Mouse (Mus musculus) adrenal gland, adult (tissue): ENCODE results near the gene Aifm2.
A peak's percentile ranks its signal among the peaks of the same experiment; 100 is the strongest.

Experiments
- DNase-seq, 2 experiments: peaks; one replicate each; pipeline ENCODE4 v3.0.0; 2022 to 2023; ENCODE audit warnings: low spot score in 1 of 2; ENCODE audit not compliant: inconsistent age in 2 of 2

The Aifm2 gene

DNA sequence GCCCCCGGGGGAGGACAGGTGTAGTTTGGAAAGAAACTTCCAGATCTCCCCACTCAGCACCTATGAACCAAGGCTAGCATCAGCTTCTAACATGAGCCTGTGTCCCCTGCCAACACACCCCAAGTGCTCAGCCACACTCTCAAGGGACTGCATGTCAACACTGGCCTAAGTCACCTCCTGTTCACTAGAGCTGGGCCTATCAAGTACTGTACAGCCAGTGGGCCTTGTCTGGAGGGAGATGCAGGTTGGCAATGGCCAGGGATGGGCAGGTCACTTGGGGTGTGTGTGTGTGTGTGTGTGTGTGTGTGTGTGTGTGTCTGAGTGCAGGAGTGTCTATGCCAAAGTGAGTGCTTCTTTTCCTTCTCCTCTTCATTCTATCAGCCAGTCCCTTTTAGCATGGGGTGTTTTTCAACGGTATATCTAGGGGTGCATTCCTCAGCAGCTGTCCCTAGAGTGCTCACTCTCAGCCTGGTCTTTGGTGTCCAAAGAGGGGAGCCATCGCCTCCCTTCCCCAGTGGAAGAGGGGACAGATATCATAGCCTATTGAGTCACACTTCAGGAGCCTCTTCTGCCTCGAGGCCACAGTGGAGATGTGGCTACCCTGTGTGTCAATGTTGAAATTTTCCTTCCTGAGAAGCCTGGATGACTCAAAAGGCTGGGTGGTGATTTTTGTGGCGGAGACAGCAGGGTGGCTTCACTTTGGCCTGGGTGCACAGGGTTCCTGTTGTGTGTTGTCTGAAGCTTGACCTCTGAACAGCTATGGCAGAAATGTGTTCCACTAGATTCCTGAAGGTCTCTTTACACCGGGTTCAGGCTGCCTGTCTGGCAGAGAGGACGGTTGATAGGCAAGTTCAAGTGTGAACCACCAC, 1.2 kb downstream of the Aifm2 start:
- peak; percentile 75 to 91 for DNase-seq

DNA sequence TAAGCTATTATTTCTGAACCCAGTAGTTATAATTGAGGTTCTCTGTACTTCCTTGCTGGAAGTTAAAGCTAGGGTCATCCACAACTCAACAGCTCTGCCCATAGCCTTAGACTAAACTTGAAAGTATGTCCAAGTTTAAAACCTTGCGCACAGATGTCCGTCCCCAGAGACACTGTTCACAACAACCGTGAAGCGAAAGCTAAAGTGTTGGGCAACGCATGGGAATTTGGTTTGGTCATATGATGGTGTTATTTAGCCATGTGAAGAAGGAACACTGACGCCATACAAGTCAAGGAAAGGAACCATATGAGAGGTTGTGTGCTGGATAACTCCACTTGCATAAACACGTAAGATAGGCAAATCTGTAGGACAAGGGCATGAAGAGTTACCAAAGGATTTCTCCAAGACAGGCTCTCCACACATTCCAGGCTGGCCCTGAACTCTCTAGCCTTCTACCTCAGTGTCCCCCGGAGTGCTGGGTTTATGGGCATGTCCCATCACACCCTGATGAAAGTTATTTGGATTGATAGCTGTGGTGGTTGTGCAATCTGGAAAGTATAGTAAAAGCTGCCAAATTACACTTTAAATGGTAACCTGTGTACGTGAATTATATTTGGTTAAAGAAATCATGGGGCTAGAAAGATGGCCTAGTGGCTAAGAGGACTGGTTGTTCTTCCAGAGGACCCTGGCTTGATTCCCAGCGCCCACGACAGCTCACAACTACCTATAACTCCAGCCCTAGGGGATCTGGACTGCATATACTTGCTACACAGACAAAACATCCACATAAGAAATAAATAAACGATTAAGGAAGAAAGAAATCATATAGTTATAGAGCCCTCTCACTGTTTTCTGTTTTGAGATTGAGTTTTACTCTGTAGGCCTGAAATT, 2.6 kb downstream of the Aifm2 start:
- peak in 1 of 2 experiments; percentile 67 for DNase-seq

DNA sequence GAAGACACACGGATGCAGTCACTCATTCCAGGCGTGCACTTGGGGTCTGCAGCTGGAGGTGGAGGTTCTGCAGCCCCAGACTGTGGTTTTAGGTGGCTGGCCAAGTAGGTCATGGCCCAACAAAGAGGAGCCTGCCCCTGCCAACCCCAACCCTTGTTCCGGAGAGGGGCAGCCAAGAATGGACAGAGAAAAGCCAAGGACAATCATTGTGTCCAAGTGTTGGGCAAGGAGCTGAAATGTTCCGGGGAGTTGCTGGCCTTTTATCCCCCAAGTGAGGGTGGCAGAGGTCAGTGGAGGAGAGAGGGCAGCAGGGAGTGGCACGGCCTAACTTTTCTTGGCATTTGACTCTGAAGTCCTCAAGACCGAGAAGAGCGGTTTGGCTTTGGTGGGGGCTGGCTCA, 5.3 kb downstream of the Aifm2 start:
- DNase-seq = peak; percentile 73 to 91

DNA sequence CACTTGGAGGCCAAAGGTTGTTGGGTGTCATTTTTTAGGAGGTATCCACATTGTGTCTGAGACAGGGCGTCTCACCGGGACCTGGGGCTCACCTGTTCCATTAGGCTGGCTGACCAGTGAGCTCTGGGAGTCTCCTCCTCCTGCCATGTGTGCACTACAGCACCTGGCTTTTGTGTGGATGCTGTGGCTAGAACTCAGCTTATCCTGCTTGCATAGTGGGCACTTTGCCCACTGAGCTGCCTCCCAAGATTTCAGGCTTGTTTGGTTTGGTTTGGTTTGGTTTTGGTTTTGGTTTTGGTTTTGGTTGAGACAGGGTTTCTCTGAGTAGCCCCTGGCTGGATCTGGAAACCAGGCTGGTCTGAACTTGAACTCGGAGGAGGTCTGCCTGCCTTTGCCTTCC, 7.2 kb downstream of the Aifm2 start:
- DNase-seq = peak in 1 of 2 experiments; percentile 77

DNA sequence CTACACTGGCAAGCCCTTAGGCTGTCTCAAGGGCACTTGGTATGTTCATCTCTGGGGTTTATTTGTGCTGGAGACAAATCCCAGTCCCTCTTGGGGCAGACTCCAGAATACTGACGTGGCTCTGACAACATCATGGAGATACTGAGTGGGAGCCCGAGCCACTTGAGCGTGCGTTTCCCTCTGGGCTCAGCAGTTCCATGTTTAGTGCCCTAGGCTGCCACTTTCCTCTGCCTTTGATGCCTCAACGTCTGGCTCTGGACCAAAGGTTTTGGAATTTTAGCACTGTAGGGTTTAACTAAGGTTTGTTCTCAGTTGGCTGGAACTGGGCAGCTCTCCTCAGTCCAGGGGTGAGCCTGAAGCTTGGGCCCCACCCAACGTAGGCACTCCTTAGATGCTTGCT, 8.2 kb downstream of the Aifm2 start:
- DNase-seq = peak in 1 of 2 experiments; percentile 68

DNA sequence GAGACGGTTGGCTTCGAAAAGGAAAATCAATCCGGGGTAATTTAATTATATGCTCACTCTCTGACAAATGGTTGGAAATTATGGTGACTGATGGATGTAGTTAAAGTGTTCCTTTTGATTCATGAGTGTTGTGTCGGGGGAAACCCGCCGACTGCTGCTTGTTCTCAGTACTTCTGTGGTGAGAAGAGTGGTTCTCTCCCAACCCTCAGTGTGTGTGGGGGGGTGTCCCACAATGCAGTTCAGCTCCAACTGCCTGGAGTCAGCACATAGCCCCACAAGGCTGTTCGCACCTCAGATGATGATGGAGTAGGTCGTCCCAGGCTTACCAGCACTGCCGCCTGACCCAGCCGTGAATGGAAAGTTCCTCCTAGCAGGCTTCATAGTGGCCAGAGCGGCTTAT, 14.1 kb downstream of the Aifm2 start:
- peak in 1 of 2 experiments; percentile 42 for DNase-seq

DNA sequence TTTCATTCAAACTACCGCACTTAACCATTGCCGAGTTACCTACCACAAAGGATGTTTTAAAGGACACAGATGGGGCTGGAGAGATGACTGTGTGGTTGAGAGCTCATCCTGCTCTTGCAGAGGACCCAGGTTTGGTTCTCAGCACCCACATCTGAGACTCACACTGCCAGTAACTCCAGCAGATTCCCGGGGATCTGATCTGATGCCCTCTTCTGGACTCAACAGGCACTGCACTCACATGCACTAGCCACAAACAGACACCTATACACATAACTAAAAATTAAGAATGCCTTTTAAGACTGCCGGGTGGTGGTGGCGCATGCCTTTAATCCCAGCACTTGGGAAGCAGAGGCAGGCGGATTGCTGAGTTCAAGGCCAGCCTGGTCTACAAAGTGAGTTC, 15.1 kb downstream of the Aifm2 start:
- peak in 1 of 2 experiments; percentile 37 for DNase-seq

DNA sequence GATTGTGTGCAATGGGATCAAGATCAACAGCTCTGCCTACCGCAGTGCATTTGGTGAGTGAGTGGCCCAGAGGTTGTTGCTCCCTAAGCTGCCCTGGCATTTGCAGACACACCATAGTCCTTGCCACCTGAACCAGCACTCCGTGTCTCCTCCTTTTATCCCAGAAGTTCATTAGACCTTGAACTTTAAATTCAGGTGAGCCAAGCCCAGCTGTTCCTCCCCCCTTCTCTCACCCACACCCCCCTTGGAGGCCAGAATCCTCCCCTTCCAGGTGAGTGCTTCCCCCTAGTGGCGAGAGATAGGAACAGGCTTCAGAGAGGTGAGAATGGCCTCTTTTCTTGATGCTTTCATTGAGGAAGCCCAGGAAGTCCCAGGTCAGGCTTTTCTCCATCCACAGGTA, 19.3 kb downstream of the Aifm2 start:
- DNase-seq = peak; percentile 51 to 80

DNA sequence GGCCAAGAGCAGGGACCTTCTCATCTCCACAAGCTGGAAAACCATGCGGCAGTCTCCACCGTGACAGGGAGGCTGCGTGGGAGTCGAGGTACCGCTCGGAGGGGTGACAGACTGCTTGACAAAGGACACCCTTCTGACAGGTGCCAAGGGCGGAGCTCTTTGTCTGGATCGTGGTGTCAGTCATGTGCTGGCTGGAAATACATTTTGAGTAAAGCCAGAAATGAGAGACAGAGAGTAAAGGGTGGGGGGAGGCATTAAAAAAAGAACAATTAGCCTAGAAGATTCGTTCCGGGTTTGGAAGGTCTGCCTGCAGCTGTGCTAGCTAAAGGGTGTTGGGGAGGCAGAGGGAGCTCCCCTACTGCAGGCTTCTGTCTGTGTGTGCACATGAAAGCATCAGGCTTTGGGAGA, 21.6 kb downstream of the Aifm2 start:
- peak in 1 of 2 experiments; percentile 35 for DNase-seq

DNA sequence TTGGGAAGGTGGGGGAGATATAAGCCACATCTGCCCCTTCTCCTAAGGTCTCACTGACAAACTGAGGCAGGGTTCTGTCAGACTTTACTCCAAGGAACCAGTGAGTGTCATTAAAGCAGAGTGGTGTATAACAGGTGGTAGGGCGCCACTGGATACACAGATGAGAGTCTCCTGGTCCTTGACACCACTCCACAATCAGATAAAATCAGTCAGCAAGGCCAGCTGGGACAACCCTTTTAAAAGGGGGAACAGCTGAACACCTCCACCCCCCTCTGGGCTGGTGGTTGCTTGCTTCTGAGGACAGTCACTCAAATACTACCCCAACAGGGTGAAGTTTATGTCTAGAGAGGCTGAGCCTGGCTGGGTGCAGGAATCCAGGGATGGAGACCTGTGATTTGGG, 22.5 kb downstream of the Aifm2 start:
- peak in 1 of 2 experiments; percentile 54 for DNase-seq

DNA sequence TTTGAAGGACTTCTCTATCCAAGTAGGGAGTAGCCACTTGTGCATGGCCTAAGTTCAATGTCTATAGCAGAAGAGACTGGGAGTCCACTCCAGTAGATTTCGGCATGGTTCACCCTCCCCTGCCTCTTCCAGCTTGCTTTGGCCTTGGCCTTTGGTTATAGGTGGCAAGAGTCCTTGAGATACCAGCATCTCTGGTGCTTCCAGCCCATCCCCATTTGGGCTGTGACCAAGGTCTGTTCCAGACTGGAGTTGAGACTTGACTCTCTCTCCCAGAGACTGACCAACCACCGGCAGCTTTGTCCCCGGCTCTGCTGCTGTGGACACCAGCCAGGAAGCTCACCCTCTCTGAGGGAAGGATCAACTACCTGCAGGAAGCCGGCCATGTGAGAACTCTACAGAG, 23.1 kb downstream of the Aifm2 start:
- DNase-seq = peak; percentile 84 to 85

DNA sequence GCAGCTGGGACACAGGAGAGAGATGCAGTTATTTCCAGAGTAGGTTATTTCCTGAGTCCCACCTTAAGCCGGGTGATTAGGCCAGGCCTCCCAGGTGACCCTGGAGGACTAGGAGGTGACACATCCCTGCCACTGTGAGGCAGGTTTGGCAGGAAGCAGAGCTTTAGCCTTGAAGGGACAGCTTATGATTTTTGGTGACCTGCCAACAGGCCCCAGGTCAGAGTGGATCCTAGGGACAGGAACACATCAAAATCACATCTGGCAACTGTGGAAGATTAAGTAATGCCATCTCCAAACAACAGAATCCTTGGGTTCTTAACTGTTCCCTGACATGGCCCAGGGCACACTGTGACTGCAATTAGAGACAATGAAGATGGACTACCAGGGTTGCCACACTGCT, 26.2 kb downstream of the Aifm2 start:
- DNase-seq = peak; percentile 85 to 93

DNA sequence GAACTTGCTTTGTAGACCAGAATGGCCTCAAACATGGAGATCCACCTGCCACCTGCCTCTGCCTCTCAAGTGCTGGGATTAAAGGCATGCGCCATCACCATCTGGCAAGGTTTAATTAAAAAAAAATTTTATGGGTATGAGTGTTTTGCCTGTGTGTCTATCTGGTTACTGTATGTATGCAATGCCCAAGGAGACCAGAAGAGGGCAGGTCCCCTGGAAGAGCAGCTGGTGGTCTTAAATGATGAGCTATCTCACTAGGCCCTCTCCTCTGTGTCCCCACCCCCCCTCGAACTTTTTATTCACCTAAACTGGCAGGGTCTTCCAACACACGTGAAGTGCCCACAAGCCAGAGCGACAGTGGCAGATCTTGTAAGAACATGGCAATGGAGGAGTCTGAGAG, 26.8 kb downstream of the Aifm2 start:
- DNase-seq = peak in 1 of 2 experiments; percentile 41

DNA sequence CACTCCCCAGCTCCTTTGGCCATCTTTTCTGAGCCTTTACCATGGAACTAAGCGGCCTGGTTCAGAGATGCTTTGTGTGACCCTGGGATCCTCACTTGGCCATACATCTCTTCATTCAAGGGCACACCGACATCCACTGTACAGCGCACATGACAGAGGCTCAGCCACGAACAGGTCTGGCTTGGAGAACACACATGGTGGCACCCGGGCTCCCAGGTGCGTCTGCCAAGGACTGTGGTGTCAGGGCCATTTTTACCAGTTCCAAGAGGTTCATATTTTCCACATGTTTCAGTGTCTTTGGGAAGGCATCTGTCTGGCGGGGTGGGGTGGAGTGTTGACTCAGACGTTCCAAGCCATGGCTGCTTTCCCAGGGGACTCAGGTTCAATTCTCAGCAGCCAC, 27.3 kb downstream of the Aifm2 start:
- DNase-seq = peak; percentile 39 to 65

DNA sequence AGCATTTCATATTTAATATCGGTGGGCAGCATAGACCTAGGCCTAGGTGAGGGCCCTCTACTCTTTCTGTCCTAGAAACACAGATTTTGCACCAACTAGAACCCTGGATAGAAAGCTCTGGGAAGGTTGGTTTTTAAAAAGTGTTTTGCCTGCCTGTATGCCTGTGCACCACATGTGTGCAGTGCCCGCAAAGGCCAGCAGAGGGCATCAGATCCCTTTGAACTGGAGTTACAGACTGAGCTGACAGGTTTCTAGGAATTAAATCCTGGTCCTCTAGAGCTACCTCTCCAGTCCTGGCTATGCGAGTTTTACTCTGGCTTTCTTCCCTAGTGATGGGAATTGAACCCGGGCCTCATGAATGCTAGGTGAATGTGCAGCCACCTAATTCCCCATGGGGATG, 30.1 kb downstream of the Aifm2 start:
- peak in 1 of 2 experiments; percentile 71 for DNase-seq

DNA sequence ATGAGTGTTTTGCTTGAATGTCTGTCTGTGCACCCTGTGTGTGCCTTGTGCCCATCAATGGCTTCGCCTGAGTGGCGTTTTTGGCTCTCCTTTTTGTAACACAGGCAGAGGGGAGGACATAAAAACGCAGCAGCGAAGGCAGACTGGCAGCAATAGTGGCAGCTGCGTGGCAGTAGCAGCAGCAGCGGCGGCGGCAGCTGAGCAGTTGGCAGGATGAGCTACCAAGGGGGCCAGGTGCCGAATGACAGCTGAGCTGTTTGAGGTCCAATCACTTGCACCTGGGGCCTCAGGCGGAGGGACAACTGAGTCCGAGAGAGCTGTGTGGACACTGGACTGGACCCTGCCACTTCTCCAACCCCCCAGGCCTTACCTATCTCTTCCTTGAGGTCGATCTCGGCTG, 32.2 kb downstream of the Aifm2 start:
- no peak for DNase-seq

DNA sequence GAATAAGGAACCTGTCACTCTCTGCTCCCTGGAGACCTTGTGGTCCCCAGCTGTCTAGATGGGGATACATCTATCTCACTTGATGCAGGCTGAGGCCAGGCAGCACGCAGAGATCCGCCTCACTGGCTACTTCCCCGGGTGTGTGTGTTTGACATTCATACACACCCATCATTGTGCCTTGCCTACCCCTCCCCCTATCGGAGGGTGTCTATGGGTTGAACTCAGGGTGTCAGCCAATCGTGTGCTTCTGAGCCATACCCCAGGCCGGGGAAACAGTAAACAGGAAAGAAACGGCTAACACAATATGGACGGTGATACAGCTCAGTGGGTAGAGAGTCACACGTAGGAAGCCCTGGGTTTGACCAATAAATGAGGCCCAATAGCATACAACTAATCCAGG, 35.0 kb downstream of the Aifm2 start:
- no peak for DNase-seq

DNA sequence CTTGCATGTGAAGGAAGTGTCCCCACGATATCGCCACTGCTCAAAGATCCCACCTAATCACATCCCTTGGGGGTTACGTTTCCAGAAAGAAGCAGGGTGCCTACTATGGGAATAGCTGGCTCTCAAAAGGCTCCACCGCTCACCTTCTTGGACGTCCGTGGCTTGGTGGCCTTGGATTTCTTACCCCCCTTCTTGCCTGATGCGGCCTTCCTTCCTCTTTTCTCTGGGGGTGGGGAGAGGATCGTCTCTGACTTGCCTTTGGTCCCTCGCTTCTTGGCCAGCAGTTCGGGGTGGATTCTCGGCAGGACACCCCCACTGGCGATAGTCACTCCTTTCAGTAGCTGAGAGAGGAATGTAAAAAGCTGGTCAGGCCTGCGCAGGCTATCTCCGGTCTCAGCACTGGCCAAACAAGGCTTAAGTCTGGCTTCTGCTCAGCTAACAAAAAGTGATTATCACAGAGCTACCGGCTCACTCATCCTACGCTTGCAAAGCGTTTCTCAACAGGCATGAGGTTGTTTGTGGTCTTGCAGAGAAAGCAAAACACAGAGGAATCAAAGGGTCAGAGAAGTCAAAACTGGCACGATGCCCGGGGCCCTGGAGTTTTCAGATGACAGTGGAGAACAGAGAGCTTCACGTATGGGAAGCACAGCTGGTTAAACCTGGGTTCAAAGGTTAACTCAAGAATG, 36.6 kb downstream of the Aifm2 start:
- peak; percentile 63 to 76 for DNase-seq

DNA sequence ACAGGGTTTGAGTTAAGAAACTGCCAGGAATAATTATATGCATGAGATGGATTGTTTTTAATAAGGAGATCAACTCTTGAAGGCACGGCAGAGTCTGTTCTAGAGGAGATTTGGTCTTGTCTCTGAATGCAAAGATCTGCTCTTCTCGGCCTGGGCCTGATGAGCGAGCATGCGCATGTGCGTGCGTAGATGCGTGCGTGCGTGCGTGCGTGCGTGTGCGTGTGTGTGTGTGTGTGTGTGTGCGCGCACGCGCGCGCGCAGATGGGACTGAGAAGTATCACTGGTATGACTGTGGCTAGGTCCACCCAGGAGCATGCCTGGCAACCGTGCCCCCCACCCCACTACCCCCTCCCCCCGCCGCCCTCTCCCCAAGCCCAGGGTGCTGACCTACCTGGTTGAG, 38.0 kb downstream of the Aifm2 start:
- no peak for DNase-seq

DNA sequence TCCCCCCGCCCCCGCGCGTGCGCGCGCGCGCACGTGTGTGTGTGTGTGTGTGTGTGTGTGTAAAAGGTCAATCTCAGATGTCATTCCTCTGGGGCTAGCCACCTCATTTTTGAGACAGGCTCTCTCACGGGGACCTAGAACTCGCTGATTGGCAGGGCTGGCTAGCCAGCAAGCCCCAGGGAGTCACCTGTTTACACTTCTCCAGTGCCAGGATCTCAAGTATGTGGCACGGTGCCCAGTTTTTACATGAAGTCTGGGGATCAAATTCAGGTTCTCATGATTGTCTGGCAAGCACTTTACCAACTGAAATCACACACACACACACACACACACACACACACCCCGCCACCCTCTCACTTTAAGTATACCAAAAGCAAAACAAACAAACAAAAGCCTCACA, 42.0 kb downstream of the Aifm2 start:
- no peak for DNase-seq

DNA sequence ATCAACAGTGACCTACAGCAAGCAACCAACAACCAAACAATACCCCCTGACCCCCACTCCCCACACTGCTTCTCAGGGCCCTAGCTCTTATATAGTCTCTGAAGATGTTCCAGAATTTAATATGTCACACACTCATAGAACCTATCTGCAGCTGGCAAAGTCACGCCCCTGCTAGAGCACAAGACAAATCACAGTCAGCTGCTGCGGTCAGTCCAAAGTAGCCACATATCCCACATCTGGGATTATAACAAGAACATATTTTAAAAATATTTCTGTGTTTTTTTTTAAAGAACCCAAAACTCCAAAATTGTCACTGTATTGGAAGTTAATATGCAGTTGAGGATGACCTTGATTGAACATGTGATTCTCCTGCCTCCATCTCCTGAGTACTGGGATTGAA, 43.8 kb downstream of the Aifm2 start:
- no peak for DNase-seq
